Mouse (Mus musculus) embryonic facial prominence, embryonic 12.5 days (tissue): ENCODE measurements around the gene Isca2. TPM values are rescaled to one million over a fixed set of nuclear protein-coding genes. Genes with fewer than 3 reads are reported as not detected.
A peak's percentile ranks its signal among the peaks of the same experiment; 100 is the strongest.

Experiments used
- ATAC-seq: fragments of 200-750 bp; cut with Nextera tagmentation; 2 replicates; pipeline ENCODE4 v1.8.0; 2017; ENCODE audit not compliant: insufficient number of reproducible peaks, insufficient read depth, low FRiP score, low TSS enrichment
- H3K27ac ChIP-seq: fragments of 300-500 bp; sonication (generic); 2 replicates; pipeline ENCODE4 v1.5.1; 2016; ENCODE audit warnings: mild to moderate bottlenecking
- H3K27me3 ChIP-seq: fragments of 300-500 bp; sonication (generic); 2 replicates; pipeline ENCODE4 v1.6.1; 2016; ENCODE audit warnings: mild to moderate bottlenecking, moderate library complexity
- H3K36me3 ChIP-seq: fragments of 300-500 bp; sonication (generic); 2 replicates; pipeline ENCODE4 v1.6.1; 2016; ENCODE audit warnings: mild to moderate bottlenecking
- H3K4me1 ChIP-seq: fragments of 300-500 bp; sonication (generic); 2 replicates; pipeline ENCODE4 v1.6.1; 2016
- H3K4me2 ChIP-seq: fragments of 300-500 bp; sonication (generic); replicated peaks from 2 replicates; pipeline ENCODE4 v1.6.1; 2016; ENCODE audit warnings: mild to moderate bottlenecking, moderate library complexity
- H3K4me3 ChIP-seq: fragments of 300-500 bp; sonication (generic); 2 replicates; pipeline ENCODE4 v1.5.1; 2016; ENCODE audit warnings: mild to moderate bottlenecking
- H3K9ac ChIP-seq: fragments of 300-500 bp; sonication (generic); 2 replicates; pipeline ENCODE4 v1.6.1; 2016; ENCODE audit warnings: mild to moderate bottlenecking, moderate library complexity
- H3K9me3 ChIP-seq: fragments of 300-500 bp; sonication (generic); 2 replicates; pipeline ENCODE4 v1.6.1; 2016; ENCODE audit warnings: mild to moderate bottlenecking, moderate library complexity
- WGBS: fragments of 180-500 bp; shearing (Covaris S2); methylation state at CpG from one replicate; pipeline ENCODE4 v1.1.7; 2016; 5-methylcytosine and 5-hydroxymethylcytosine counted together
- polyA plus RNA-seq: library from polyadenylated mRNA; unstranded; fragments of >200 nt; fragmentation: Nextera tagmentation; extraction: Ambion mirVana; gene quantifications from 2 replicates; pipeline ENCODE4 v1.2.1, GENCODE M21; 2016

Isca2 gene
- polyA plus RNA-seq, 1 experiment from 2014 or later, result 147 TPM

DNA sequence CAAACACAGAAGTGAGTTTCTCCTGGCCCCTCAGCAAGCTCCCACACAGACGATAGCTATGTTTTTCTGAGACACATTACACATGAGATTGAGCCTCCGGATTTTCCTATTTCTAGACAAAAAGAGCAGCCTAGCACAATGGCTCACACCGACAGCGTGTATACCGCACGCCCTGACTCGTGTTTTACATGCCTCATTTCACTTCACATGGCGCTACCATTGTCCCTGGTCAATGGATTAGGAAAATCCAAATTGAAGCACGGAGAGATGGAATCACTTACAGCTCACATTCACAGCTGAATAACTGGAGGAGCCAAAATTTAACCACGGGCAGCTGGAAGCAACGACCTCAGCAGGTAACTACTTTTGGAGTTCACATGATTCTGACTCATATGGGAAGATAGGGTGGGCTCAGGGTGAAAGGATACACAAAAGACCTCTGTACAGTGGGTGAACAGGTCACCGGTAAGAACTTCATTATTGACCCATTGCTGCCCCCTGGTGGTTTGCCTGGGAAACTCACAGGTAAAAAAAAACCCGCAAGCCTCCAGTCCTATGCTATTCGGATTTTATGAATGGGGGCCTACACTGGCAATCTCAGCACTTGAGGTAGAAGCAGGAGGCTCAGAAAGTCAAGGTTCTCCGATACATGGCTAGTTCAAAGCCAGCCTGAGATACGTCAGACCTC lies 17.9 kb upstream of the Isca2 start:
- ATAC-seq, result no peak
- H3K9ac ChIP-seq, result no peak overlapping the region

DNA sequence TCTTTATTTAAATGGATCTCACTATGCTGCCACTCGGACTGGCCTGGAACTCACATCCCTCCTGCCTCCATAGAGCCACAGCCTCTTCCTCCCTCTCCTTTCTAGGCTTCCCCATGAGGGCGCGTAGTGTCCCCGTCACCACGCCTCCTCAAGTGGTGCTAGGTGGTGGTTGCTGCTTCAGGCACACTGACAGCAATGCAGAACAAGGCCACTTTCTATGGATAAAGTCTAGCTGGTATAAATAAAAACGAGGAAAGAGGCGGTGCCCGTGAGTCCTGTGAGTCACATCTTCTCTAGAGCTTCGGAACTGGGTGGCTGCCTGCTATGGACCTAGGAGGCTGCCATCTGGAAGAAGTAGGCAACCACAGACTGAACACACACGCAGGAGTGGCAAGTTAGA lies 17.0 kb upstream of the Isca2 start:
- H3K27me3 ChIP-seq, result no peaks in the 10 kb centered on the region
- H3K9ac ChIP-seq, result no peak overlapping the region
- H3K27ac ChIP-seq, result no peak overlapping the region
- WGBS, result 93% methylated on average over 10 of the region's 10 CpGs
- no peaks in the 10 kb centered on the region for H3K9me3 ChIP-seq
- 0 out of 2 replicates have a peak, but pooled peaks cover 3% of the 10 kb centered on the region for H3K4me1 ChIP-seq
- H3K36me3 ChIP-seq, result peaks cover 44% of the 10 kb centered on the region
- no peak overlapping the region for H3K4me3 ChIP-seq
- ATAC-seq, result no peak
- no peak overlapping the region for H3K4me2 ChIP-seq

More for the DNA sequence above, 17.9 kb upstream of the Isca2 start:
- Histone ChIP-seq H3K36me3 (peaks cover 38% of the 10 kb centered on the region), H3K27ac (no peak overlapping the region), H3K4me2 (no peak overlapping the region), H3K9me3 (no peaks in the 10 kb centered on the region), H3K27me3 (no peaks in the 10 kb centered on the region), H3K4me1 (0 out of 2 replicates have a peak, but pooled peaks cover 3% of the 10 kb centered on the region), H3K4me3 (no peak overlapping the region)
- 64% methylated on average over 16 of the region's 16 CpGs for WGBS

DNA sequence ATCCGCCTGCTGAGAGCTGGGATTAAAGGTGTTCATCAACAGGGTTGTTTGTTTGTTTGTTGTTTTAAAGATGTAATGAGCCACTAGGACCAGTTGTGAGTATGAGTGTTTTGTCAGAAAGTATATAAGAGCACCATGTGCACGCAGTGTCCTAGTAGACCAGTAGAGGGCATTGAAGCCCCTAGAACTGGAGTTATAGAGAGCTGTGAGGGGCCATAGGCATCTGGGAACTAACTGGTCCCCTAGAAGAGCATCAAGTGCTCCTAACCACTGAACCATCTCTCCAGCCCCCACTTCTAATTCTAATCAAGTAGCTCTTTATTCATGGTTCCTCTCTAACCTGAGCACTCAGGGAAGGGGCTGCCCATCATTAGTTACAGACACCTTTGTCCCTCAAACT lies 14.0 kb upstream of the Isca2 start:
- 75% methylated on average over 2 of the region's 2 CpGs for WGBS
- no peak overlapping the region for H3K9ac ChIP-seq
- peaks cover 67% of the 10 kb centered on the region for H3K36me3 ChIP-seq

DNA sequence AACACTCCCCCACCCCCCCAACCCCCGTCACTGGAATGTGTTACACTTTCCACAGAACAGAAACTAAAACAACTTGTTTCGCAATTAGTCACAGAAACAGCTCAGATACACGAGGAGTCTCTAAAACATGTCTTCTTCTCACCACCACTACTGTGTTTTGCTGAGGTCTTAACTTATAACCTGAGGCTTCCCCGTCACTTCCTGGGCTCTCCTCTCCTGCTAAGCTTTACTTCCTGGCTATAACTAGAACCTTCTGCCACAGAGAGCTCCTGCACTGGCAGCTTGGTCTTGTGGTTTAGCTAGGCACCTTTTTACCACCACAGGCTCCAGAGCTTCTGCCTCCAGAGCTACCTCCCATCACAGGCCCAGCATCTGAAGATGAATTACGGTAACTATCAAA lies 10.5 kb upstream of the Isca2 start:
- no peak for ATAC-seq

More for the DNA sequence above, 14.0 kb upstream of the Isca2 start:
- ATAC-seq, result no peak
- Histone ChIP-seq H3K9me3 (no peaks in the 10 kb centered on the region), H3K4me3 (no peak overlapping the region), H3K4me1 (no peaks in the 10 kb centered on the region), H3K27me3 (no peaks in the 10 kb centered on the region), H3K4me2 (no peak overlapping the region), H3K27ac (no peak overlapping the region)

GRCm38 (mm10) chr12:84763577-84764218 lies 9.4 kb upstream of the Isca2 start:
- H3K36me3 ChIP-seq, result peaks cover 62% of the 10 kb centered on the region
- no peaks in the 10 kb centered on the region for H3K27me3 ChIP-seq
- no peak for ATAC-seq
- H3K27ac ChIP-seq, result no peak overlapping the region
- 90% methylated on average over 13 of the region's 13 CpGs for WGBS
- H3K9me3 ChIP-seq, result no peaks in the 10 kb centered on the region
- H3K4me3 ChIP-seq, result no peak overlapping the region
- no peaks in the 10 kb centered on the region for H3K4me1 ChIP-seq
- H3K9ac ChIP-seq, result no peak overlapping the region
- H3K4me2 ChIP-seq, result no peak overlapping the region

More for the DNA sequence above, 10.5 kb upstream of the Isca2 start:
- no peaks in the 10 kb centered on the region for H3K9me3 ChIP-seq
- no peak overlapping the region for H3K4me2 ChIP-seq
- no peaks in the 10 kb centered on the region for H3K4me1 ChIP-seq
- no peak overlapping the region for H3K4me3 ChIP-seq
- WGBS, result 87% methylated on average over 5 of the region's 5 CpGs
- H3K27me3 ChIP-seq, result no peaks in the 10 kb centered on the region
- H3K36me3 ChIP-seq, result peaks cover 72% of the 10 kb centered on the region
- no peak overlapping the region for H3K9ac ChIP-seq
- H3K27ac ChIP-seq, result no peak overlapping the region

DNA sequence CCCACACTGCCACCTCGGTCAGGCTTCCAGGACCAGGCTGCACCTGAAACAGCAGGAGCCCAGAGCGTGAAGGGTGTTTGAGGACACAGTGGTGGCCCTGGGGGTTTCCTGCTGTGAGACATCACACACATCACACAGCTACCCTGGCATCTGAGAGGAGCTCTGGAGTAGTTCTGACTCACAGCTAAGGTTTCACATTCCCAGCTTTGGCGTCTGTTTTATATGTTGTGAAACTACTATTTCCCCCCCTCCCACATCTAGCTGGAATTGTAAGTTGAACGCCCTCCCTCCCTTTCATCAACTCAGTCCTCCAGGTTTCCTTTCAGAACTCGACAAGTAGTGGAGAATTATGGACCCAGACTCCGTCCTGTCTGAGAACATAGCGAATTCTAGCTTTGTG lies 8.3 kb upstream of the Isca2 start:
- H3K9me3 ChIP-seq, result no peaks in the 10 kb centered on the region
- 78% methylated on average over 7 of the region's 7 CpGs for WGBS
- H3K36me3 ChIP-seq, result peaks cover 56% of the 10 kb centered on the region
- no peak overlapping the region for H3K9ac ChIP-seq
- no peak overlapping the region for H3K27ac ChIP-seq
- no peaks in the 10 kb centered on the region for H3K4me1 ChIP-seq
- H3K27me3 ChIP-seq, result no peaks in the 10 kb centered on the region
- no peak overlapping the region for H3K4me2 ChIP-seq
- no peak for ATAC-seq
- no peak overlapping the region for H3K4me3 ChIP-seq

DNA sequence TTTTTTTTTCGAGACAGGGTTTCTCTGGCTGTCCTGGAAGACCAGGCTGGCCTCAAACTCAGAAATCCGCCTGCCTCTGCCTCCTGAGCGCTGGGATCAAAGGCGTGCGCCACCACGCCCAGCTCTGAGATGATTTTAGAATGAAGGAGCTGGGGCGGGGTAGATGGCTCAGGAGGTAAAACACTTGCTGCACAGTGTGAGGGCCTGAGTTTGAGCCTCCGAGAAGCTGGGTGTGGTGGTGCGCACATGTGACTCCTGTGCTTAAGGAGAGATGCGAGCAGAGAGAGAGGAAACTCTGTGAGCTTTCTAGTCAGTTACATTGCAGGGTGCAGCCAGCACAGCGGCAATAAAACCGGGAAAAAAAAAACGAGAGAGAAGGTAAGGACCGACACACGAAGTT lies 7.5 kb upstream of the Isca2 start:
- no peak overlapping the region for H3K27ac ChIP-seq
- 92% methylated on average over 15 of the region's 15 CpGs for WGBS
- peaks cover 49% of the 10 kb centered on the region for H3K36me3 ChIP-seq
- no peak for ATAC-seq
- no peak overlapping the region for H3K9ac ChIP-seq
- no peaks in the 10 kb centered on the region for H3K27me3 ChIP-seq
- no peak overlapping the region for H3K4me2 ChIP-seq
- no peaks in the 10 kb centered on the region for H3K4me1 ChIP-seq
- no peaks in the 10 kb centered on the region for H3K9me3 ChIP-seq
- no peak overlapping the region for H3K4me3 ChIP-seq

DNA sequence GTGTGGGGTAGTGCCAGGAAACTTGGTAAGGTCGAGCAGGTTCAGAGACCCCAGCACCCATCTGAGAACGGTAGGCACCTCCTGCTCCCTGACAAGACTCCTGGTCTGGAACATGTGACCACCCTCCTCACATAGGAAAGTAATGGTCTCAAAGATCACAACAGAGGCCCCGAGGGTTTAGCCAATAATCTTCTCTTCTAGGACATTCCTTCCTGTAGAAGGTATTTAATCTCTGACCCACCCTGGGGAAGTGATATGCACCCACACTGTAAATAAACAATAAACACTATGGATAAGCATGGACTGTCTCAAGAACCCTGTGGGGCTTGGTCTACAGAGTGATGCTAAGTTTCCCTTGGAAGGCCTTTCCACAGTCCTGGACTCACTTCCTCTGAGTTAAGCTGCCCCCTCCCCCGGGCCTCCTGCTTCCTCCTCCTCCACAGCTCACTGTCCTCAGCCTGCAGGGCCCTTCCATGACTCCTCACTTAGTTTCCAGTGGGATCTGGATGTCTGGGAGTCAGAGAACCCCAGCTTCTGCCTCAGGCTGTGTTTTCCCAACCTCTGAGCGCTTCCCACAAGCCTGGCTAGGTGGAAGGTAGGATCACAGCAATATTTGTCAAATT lies 6.8 kb upstream of the Isca2 start:
- H3K9me3 ChIP-seq, result no peaks in the 10 kb centered on the region
- H3K36me3 ChIP-seq, result peaks cover 46% of the 10 kb centered on the region
- H3K27me3 ChIP-seq, result no peaks in the 10 kb centered on the region
- H3K4me1 ChIP-seq, result peaks cover 4% of the 10 kb centered on the region
- H3K4me2 ChIP-seq, result no peak overlapping the region
- no peak overlapping the region for H3K27ac ChIP-seq
- ATAC-seq, result no peak
- 69% methylated on average over 5 of the region's 5 CpGs for WGBS
- H3K9ac ChIP-seq, result no peak overlapping the region
- no peak overlapping the region for H3K4me3 ChIP-seq

GRCm38 (mm10) chr12:84767510-84767909 lies 5.5 kb upstream of the Isca2 start:
- H3K36me3 ChIP-seq, result peaks cover 39% of the 10 kb centered on the region
- no peak overlapping the region for H3K4me3 ChIP-seq
- no peaks in the 10 kb centered on the region for H3K9me3 ChIP-seq
- peaks cover 10% of the 10 kb centered on the region for H3K4me1 ChIP-seq
- ATAC-seq, result no peak
- 89% methylated on average over 6 of the region's 6 CpGs for WGBS
- H3K4me2 ChIP-seq, result no peak overlapping the region
- no peaks in the 10 kb centered on the region for H3K27me3 ChIP-seq
- H3K9ac ChIP-seq, result no peak overlapping the region
- H3K27ac ChIP-seq, result no peak overlapping the region

DNA sequence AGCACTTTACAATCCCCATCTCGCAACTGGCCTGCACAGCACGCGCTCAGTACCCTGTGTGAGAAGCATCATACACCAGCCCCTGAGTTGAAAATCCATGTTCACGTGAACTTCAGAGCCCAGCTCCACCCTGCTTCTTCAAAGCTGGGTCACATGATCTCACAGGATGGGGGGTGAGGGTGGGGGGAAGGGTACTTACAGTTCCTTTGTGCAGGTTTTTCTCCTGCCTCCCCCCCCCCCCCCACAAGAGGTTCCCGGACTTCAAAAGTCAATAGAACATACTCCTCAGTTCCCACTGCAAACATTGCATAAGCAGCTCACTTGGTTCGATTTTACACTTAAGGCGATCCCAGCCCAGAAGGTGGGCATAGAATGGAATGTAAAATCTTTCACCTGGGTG lies 3.4 kb upstream of the Isca2 start:
- Histone ChIP-seq H3K27ac (no peak overlapping the region), H3K4me3 (no peak overlapping the region), H3K36me3 (peaks cover 17% of the 10 kb centered on the region), H3K9me3 (no peaks in the 10 kb centered on the region), H3K4me2 (no peak overlapping the region), H3K27me3 (no peaks in the 10 kb centered on the region), H3K4me1 (peaks cover 20% of the 10 kb centered on the region), H3K9ac (no peak overlapping the region)
- WGBS, result 90% methylated on average over 7 of the region's 7 CpGs
- ATAC-seq, result no peak

GRCm38 (mm10) chr12:84771981-84772520 lies 1.0 kb upstream of the Isca2 start:
- Histone ChIP-seq H3K27ac (peak overlapping the region; percentile 97), H3K4me1 (peaks cover 20% of the 10 kb centered on the region), H3K27me3 (no peaks in the 10 kb centered on the region), H3K4me3 (peak overlapping the region; percentile 78), H3K9ac (peak overlapping the region; percentile 82), H3K4me2 (peak overlapping the region; percentile 75), H3K9me3 (no peaks in the 10 kb centered on the region), H3K36me3 (peaks cover 10% of the 10 kb centered on the region; the same call in 1 of the 2 replicates)
- 4% methylated on average over 10 of the region's 10 CpGs for WGBS
- no peak for ATAC-seq
